Mouse (Mus musculus) midbrain, embryonic 10.5 days (tissue): Measurements from ENCODE around the gene Arhgap44. TPM values are rescaled to one million over a fixed set of nuclear protein-coding genes. Genes with fewer than 3 reads are reported as not detected.

Experiments
- DNase-seq: peaks from one replicate; pipeline ENCODE4 v3.0.0-alpha.2; 2017; ENCODE audit warnings: low spot score
- H3K27ac ChIP-seq: fragments of 300-500 bp; sonication (generic); replicated peaks from 2 replicates; pipeline ENCODE4 v1.5.1; 2016; ENCODE audit warnings: mild to moderate bottlenecking
- H3K27me3 ChIP-seq: fragments of 300-500 bp; sonication (generic); 2 replicates; pipeline ENCODE4 v1.6.1; 2016; ENCODE audit warnings: low read depth, mild to moderate bottlenecking; ENCODE audit not compliant: poor library complexity, severe bottlenecking
- H3K36me3 ChIP-seq: fragments of 300-500 bp; sonication (generic); 2 replicates; pipeline ENCODE4 v1.6.1; 2016; ENCODE audit warnings: mild to moderate bottlenecking, moderate library complexity
- H3K4me1 ChIP-seq: fragments of 300-500 bp; sonication (generic); 2 replicates; pipeline ENCODE4 v1.6.1; 2016
- H3K4me3 ChIP-seq: fragments of 300-500 bp; sonication (generic); 2 replicates; pipeline ENCODE4 v1.5.1; 2016; ENCODE audit warnings: mild to moderate bottlenecking, moderate library complexity
- H3K9me3 ChIP-seq: fragments of 300-500 bp; sonication (generic); replicated peaks from 2 replicates; pipeline ENCODE4 v1.6.1; 2016; ENCODE audit warnings: mild to moderate bottlenecking
- WGBS: fragments of 180-500 bp; shearing (Covaris S2); methylation state at CpG from one replicate; pipeline ENCODE4 v1.1.7; 2016; 5-methylcytosine and 5-hydroxymethylcytosine counted together
- polyA plus RNA-seq: library from polyadenylated mRNA; unstranded; fragments of >200 nt; fragmentation: Nextera tagmentation; extraction: Ambion mirVana; gene quantifications from 2 replicates; pipeline ENCODE4 v1.2.1, GENCODE M21; 2016

Arhgap44 gene
- polyA plus RNA-seq, 1 experiment from 2014 or later = 3.8 TPM

DNA sequence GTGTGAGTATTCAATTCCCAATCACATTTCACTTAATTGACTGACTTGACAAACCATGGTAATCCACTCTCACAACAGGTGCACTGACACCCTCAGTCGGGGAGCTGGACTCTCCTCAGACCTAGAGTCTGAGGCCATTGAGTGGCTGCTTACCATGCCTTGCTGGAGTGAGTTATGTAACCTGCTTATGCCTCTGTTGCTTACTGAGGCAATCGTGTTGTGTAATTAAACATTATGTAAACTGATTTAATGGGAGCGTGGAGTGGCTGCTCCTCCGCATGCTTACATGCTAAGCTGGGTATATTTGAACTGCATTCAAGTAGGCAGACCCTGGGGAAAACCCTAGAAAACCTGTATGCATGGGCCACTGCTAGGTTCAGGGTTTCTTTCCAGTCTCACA, 142.0 kb downstream of the Arhgap44 start:
- no peak overlapping the region for H3K27ac ChIP-seq
- H3K4me3 ChIP-seq = no peak overlapping the region
- no peaks in the 10 kb centered on the region for H3K9me3 ChIP-seq
- H3K27me3 ChIP-seq = no peaks in the 10 kb centered on the region
- H3K4me1 ChIP-seq = 0 out of 2 replicates have a peak, but pooled peaks cover 2% of the 10 kb centered on the region
- WGBS = 95% methylated on average over 4 of the region's 4 CpGs
- DNase-seq = no peak
- peaks cover 10% of the 10 kb centered on the region; the same call in 1 of the 2 replicates for H3K36me3 ChIP-seq

GRCm38 (mm10) chr11:65016754-65017153, 146.0 kb downstream of the Arhgap44 start:
- Histone ChIP-seq H3K27ac (no peak overlapping the region), H3K4me1 (peaks cover 10% of the 10 kb centered on the region), H3K4me3 (no peak overlapping the region), H3K9me3 (no peaks in the 10 kb centered on the region), H3K27me3 (no peaks in the 10 kb centered on the region), H3K36me3 (no peaks in the 10 kb centered on the region)
- WGBS = 83% methylated on average over 1 of the region's 1 CpGs
- no peak for DNase-seq

DNA sequence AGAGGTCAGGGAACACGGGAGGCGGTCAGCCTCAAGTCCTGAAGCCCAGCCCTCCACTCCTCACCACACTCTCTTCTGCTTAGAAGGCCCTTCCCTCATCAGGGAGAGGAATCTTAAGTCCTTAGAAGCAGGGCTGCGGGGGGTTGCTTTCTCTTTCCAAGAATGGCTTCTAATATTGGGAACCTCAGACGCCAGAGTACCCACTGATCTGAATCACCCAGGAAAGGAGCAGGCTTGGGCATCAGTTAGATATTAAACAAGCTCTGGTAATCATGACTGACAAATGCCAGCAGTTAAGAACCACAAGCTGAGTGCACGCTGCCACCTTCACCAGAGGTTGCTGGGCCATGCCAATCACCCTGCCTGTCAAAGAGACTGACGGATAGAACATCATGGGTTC, 148.9 kb downstream of the Arhgap44 start:
- Histone ChIP-seq H3K27ac (no peak overlapping the region), H3K4me1 (peaks cover 10% of the 10 kb centered on the region), H3K27me3 (no peaks in the 10 kb centered on the region), H3K4me3 (no peak overlapping the region), H3K9me3 (no peaks in the 10 kb centered on the region), H3K36me3 (no peaks in the 10 kb centered on the region)
- no peak for DNase-seq
- WGBS = 69% methylated on average over 6 of the region's 6 CpGs

DNA sequence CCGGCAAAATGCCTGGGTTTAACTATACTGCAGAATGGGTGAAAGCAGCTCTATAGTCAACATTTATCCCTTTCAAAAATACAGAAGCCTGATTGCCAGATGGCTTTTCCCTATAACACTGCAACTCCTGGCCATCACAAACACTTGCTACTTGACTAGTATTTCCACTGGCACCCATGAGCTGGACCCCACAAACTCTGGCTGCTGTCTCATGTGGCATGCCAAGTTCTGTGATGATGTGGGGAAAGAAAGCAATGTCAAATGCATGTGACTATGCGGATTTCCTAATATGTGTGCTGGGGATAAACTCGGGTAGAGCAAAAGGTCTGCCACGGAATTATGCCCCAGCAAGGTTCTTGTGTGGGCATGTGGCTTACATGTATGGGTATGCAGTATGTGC, 156.7 kb downstream of the Arhgap44 start:
- H3K4me1 ChIP-seq = 0 out of 2 replicates have a peak, but pooled peaks cover 3% of the 10 kb centered on the region
- WGBS = 92% methylated on average over 4 of the region's 4 CpGs
- no peaks in the 10 kb centered on the region for H3K9me3 ChIP-seq
- peaks cover 38% of the 10 kb centered on the region for H3K36me3 ChIP-seq
- H3K27ac ChIP-seq = no peak overlapping the region
- no peak overlapping the region for H3K4me3 ChIP-seq
- no peaks in the 10 kb centered on the region for H3K27me3 ChIP-seq
- DNase-seq = no peak

GRCm38 (mm10) chr11:65004836-65005235, 157.9 kb downstream of the Arhgap44 start:
- WGBS = 87% methylated on average over 3 of the region's 3 CpGs

GRCm38 (mm10) chr11:65003611-65004010, 159.2 kb downstream of the Arhgap44 start:
- Histone ChIP-seq H3K36me3 (peaks cover 62% of the 10 kb centered on the region), H3K27ac (no peak overlapping the region), H3K9me3 (no peaks in the 10 kb centered on the region), H3K4me3 (no peak overlapping the region), H3K27me3 (no peaks in the 10 kb centered on the region), H3K4me1 (0 out of 2 replicates have a peak, but pooled peaks cover 3% of the 10 kb centered on the region)
- no peak for DNase-seq
- WGBS = 91% methylated on average over 5 of the region's 5 CpGs

More at GRCm38 (mm10) chr11:65004836-65005235, 157.9 kb downstream of the Arhgap44 start:
- no peaks in the 10 kb centered on the region for H3K9me3 ChIP-seq
- 0 out of 2 replicates have a peak, but pooled peaks cover 3% of the 10 kb centered on the region for H3K4me1 ChIP-seq
- DNase-seq = no peak
- H3K36me3 ChIP-seq = peaks cover 50% of the 10 kb centered on the region
- H3K27ac ChIP-seq = no peak overlapping the region
- no peak overlapping the region for H3K4me3 ChIP-seq
- no peaks in the 10 kb centered on the region for H3K27me3 ChIP-seq

GRCm38 (mm10) chr11:65001729-65002128, 161.0 kb downstream of the Arhgap44 start:
- H3K4me3 ChIP-seq = no peak overlapping the region
- 93% methylated on average over 14 of the region's 14 CpGs for WGBS

GRCm38 (mm10) chr11:64999685-65000084, 163.1 kb downstream of the Arhgap44 start:
- Histone ChIP-seq H3K9me3 (no peaks in the 10 kb centered on the region), H3K4me3 (no peak overlapping the region), H3K27me3 (no peaks in the 10 kb centered on the region), H3K36me3 (peaks cover 92% of the 10 kb centered on the region), H3K4me1 (no peaks in the 10 kb centered on the region), H3K27ac (no peak overlapping the region)
- WGBS = 93% methylated on average over 5 of the region's 5 CpGs
- DNase-seq = no peak

More at GRCm38 (mm10) chr11:65001729-65002128, 161.0 kb downstream of the Arhgap44 start:
- no peaks in the 10 kb centered on the region for H3K27me3 ChIP-seq
- H3K27ac ChIP-seq = no peak overlapping the region
- no peaks in the 10 kb centered on the region for H3K9me3 ChIP-seq
- no peaks in the 10 kb centered on the region for H3K4me1 ChIP-seq
- no peak for DNase-seq
- H3K36me3 ChIP-seq = peaks cover 81% of the 10 kb centered on the region

DNA sequence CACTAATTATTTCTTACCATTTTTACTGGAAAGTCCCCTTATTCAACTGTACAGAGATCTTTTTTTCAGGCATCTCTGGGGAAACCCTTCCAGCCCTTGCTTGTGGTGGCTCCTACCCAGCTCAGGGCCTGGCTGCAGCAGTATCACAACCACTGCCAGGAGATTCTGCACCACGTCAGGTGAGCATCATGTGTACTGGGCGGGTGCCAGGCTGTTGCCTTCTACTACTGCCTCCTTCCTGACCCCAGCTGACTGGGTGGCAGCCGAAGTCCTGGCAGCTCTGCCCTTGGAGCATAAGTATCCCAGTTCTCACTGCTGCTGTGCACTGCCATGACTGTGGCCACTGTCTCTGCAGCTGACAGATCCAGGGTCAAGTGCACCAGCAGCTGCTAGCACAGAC, 164.3 kb downstream of the Arhgap44 start:
- no peak overlapping the region for H3K4me3 ChIP-seq
- no peak for DNase-seq
- 93% methylated on average over 3 of the region's 3 CpGs for WGBS

DNA sequence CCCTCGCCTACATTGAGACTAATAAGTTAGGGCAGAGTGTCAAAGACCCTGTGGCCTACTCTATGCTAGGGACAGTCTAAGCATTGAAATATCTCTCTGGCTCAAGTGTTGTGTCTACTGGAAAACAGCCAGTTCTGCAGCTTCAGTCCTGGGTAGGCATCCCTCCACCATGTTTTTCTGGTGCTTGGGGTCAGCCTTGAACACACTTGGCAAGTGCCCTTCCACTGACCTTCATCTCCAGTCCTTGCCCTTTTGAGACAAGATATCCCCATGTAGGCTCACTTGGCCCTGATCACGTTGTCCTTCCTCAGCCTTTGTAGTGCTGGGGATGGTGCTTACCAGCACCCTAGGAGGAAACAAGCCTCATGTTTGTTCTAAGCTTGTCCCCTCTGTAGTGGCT, 174.2 kb downstream of the Arhgap44 start:
- H3K4me1 ChIP-seq = no peaks in the 10 kb centered on the region
- H3K27ac ChIP-seq = no peak overlapping the region
- no peaks in the 10 kb centered on the region for H3K9me3 ChIP-seq
- H3K4me3 ChIP-seq = no peak overlapping the region
- 84% methylated on average over 2 of the region's 2 CpGs for WGBS
- peaks cover 99% of the 10 kb centered on the region for H3K36me3 ChIP-seq
- H3K27me3 ChIP-seq = no peaks in the 10 kb centered on the region
- no peak for DNase-seq

More for the DNA sequence above, 164.3 kb downstream of the Arhgap44 start:
- peaks cover 93% of the 10 kb centered on the region for H3K36me3 ChIP-seq
- H3K27me3 ChIP-seq = no peaks in the 10 kb centered on the region
- no peaks in the 10 kb centered on the region for H3K9me3 ChIP-seq
- no peaks in the 10 kb centered on the region for H3K4me1 ChIP-seq
- H3K27ac ChIP-seq = no peak overlapping the region

DNA sequence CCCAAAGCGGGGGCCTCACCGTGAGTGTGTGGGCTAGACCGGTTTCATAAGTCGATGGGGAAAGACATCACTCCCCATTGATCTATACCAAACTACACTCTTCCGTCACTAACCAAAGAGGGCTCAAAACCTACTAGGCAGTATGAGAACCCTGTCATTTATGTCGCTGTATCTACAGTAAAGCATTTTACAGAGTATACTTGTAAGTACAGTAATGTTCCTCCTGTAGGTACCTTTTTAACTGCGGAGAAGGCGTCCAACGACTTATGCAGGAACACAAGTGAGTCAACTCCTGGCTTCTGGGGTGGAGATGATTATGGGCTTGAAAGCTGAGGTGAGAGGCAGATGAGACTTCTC, 183.3 kb downstream of the Arhgap44 start:
- WGBS = 13% methylated on average over 9 of the region's 9 CpGs
- no peak for DNase-seq
- peaks cover 19% of the 10 kb centered on the region for H3K4me1 ChIP-seq
- H3K4me3 ChIP-seq = peak overlapping the region; percentile 95
- H3K27me3 ChIP-seq = no peaks in the 10 kb centered on the region
- no peaks in the 10 kb centered on the region for H3K9me3 ChIP-seq
- H3K27ac ChIP-seq = peak overlapping the region; percentile 85
- peaks cover 42% of the 10 kb centered on the region for H3K36me3 ChIP-seq

DNA sequence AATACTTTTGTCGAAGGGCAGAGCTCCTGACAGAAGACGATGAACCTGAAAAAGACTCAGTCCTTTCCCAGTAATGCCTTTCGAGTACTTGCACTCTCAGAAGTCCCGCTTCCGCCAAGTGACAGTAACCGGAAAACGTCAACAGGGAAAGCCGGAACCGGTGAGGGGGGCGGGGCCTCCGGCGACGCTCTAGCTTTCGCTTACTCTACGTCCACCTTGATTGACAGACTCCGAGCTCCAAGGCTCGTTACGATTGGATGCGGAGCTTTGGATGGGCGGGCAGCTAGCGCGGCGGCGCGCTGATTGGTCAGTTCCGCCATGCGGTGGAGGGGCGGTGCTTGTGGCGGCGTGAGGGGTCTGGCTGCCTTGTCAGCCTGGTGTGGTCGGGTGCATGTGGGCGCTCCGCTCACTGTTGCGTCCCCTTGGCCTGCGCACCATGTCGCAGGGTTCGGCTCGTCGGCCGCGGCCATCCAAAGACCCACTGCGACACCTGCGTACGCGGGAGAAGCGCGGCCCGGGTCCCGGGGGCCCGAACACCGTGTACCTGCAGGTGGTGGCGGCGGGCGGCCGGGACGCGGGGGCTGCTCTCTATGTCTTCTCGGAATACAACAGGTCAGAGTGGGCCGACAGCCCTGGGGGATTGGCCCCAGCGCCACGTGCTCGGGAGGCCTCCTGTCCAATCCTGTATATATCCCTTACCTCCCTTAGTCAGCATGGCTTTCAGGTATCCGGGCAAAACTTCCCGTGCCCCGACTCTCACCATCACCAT, 183.9 kb downstream of the Arhgap44 start, which contains the start of gene Elac2:
TSS of gene Elac2 (plus strand) at position 319 of the 769 bp plus-strand sequence.
- Histone ChIP-seq H3K4me3 (peak within 1 kb of the TSS; percentile 95), H3K9me3 (no peaks in the 10 kb centered on the region), H3K27ac (peak within 1 kb of the TSS; percentile 85), H3K4me1 (peaks cover 19% of the 10 kb centered on the region), H3K36me3 (peaks cover 36% of the 10 kb centered on the region), H3K27me3 (no peaks in the 10 kb centered on the region)
- peak; percentile 98 for DNase-seq
- under 1% methylated on average over 65 of the region's 65 CpGs for WGBS

DNA sequence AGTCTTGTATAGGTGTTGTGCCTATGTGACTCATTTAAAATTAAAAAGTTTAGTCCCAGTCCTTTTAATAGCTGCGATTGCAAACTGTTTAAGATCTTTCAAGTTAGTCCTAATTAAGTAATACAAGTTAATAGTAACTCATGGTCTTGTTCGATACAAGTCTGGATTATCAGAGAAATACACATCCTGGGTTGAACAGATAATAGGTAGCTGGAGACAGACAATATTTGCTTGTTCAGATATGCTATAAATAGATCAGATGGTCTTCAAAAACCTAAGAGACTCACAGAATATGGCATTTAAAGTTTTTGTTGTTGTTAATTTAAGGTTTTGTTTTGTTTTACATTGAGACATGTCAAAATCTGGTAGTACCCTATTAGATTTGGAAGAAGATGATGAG, 190.3 kb downstream of the Arhgap44 start:
- 79% methylated on average over 2 of the region's 2 CpGs for WGBS
- peaks cover 6% of the 10 kb centered on the region for H3K4me1 ChIP-seq
- DNase-seq = no peak
- H3K27me3 ChIP-seq = peaks cover 18% of the 10 kb centered on the region
- H3K4me3 ChIP-seq = no peak overlapping the region
- no peaks in the 10 kb centered on the region for H3K36me3 ChIP-seq
- H3K27ac ChIP-seq = no peak overlapping the region
- no peaks in the 10 kb centered on the region for H3K9me3 ChIP-seq
